Comparison of ENCODE assay signal across 26 mouse cellular contexts in the genomic region with DNA sequence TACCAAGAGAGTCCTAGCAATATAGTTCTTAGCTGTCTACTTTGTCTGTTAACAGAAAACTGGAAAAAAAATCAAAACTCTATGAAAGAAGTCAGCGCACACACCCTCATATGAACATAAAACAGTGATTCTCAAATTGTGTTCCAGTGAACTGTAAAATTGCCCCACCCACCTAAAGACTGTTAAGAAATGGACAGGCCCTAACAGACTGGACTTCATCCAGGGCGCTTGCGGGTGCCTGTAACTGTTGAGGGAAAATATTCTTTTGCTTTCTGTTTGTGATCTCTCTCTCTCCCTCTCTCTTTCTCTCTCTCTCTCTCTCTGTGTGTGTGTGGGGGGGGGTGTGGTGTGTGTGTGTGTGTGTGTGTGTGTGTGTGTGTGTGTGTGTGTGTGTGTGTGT.
DNase-seq lines count a peak whose midpoint lies in the region; ATAC-seq and TF ChIP-seq lines count a peak whose summit lies in the region.
"Had no signal": no experiment of that assay in that cellular context is flagged by ENCODE, and none has a peak within 500 bp of the region (broad histone marks: within the 10 kb centered on the region; RNA-seq: fewer than 3 reads in every experiment).

No protein-coding gene starts in this region.

- TF ChIP-seq CTCF in lung, postnatal 0 days (IDR thresholded peaks at IDR 0.05): no peak
- no peak for TF ChIP-seq CTCF in lung, adult 2 months (IDR thresholded peaks at IDR 0.05; ENCODE audit: insufficient read depth, low read length)

- DNase-seq in gastrocnemius, adult 18-20 months (ENCODE audit: low spot score): peak; percentile 31
- DNase-seq in gastrocnemius, postnatal 14 days: no peak
- DNase-seq in lung, postnatal 0 days (ENCODE audit: low spot score): peak; percentile 11
- no peak for DNase-seq in lung, adult 2 months
- peak; percentile 62 for DNase-seq in adipocyte (ENCODE audit: low spot score)
- no peak for DNase-seq in c-Kit-positive CD71-positive TER-119-positive erythroid progenitor cells, embryonic 14.5 days (ENCODE audit: low spot score)
- DNase-seq in frontal cortex, postnatal 36 days (ENCODE audit: low spot score in 2 of 2): no peak
- DNase-seq: adrenal gland, adult 2 months; adrenal gland, postnatal 10 days; adrenal gland, postnatal 25 days; B cell, adult 2 months; cerebellum, adult 11-12 months; cerebellum, adult 2 months; cerebellum, adult 9-10 months; cerebellum, postnatal 10 days; cerebellum, postnatal 25 days; forebrain, postnatal 0 days had no signal

- no peak for TF ChIP-seq EP300 in lung, postnatal 0 days (IDR thresholded peaks at IDR 0.05)

- intact Hi-C loops in gastrocnemius, postnatal 14 days (cut with DNase I; ENCODE audit: low total_unique reads): no loop called here

- no peak for TF ChIP-seq POLR2A in lung, adult 2 months (IDR thresholded peaks at IDR 0.05; ENCODE audit: borderline replicate concordance, extremely low read depth, low read depth, low read length)

- H3K4me2 ChIP-seq in lung, postnatal 0 days (replicated peaks; ENCODE audit: low read depth, low read length): no peak overlapping the region
- H3K4me2 ChIP-seq: embryonic facial prominence, embryonic 12.5 days; forebrain, embryonic 13.5 days; forebrain, embryonic 15.5 days had no signal

- H3K27ac ChIP-seq in lung, postnatal 0 days (ENCODE audit: low read length): no peak overlapping the region
- H3K27ac ChIP-seq: embryonic facial prominence, embryonic 10.5 days; embryonic facial prominence, embryonic 12.5 days; forebrain, embryonic 13.5 days; forebrain, embryonic 15.5 days had no signal

- no peaks in the 10 kb centered on the region for H3K27me3 ChIP-seq in lung, postnatal 0 days (replicated peaks; ENCODE audit: insufficient read depth, low read length)
- H3K27me3 ChIP-seq: CH12.LX; embryonic facial prominence, embryonic 12.5 days; Patski had no signal

- WGBS in lung, postnatal 0 days: 88% methylated on average over 3 of the region's 3 CpGs
- WGBS in lung, adult 2 months: 82% methylated on average over 3 of the region's 3 CpGs

- no peaks in the 10 kb centered on the region for H3K9me3 ChIP-seq in lung, postnatal 0 days (ENCODE audit: low read length)
- H3K9me3 ChIP-seq: embryonic facial prominence, embryonic 10.5 days; embryonic facial prominence, embryonic 12.5 days; forebrain, embryonic 13.5 days; forebrain, embryonic 15.5 days; G1E had no signal

- no peak overlapping the region for H3K9ac ChIP-seq in lung, postnatal 0 days (replicated peaks; ENCODE audit: low read depth)
- H3K9ac ChIP-seq: embryonic facial prominence, embryonic 12.5 days; forebrain, embryonic 13.5 days; forebrain, embryonic 15.5 days; forebrain, postnatal 0 days had no signal

- no peaks in the 10 kb centered on the region for H3K36me3 ChIP-seq in lung, postnatal 0 days (ENCODE audit: insufficient read depth, low read length)
- H3K36me3 ChIP-seq: embryonic facial prominence, embryonic 10.5 days; embryonic facial prominence, embryonic 12.5 days; forebrain, embryonic 15.5 days had no signal

- H3K4me3 ChIP-seq in lung, postnatal 0 days (ENCODE audit: low read depth, low read length): no peak overlapping the region
- H3K4me3 ChIP-seq in lung, adult 2 months (replicated peaks; ENCODE audit: extremely low read depth, low read depth, low read length): no peak overlapping the region
- H3K4me3 ChIP-seq: embryonic facial prominence, embryonic 10.5 days; embryonic facial prominence, embryonic 12.5 days; forebrain, embryonic 13.5 days; forebrain, embryonic 15.5 days had no signal

- ATAC-seq in lung, postnatal 0 days: no peak
- ATAC-seq: activated CD4-positive, CD25-positive, alpha-beta regulatory T cell, adult 4 months; CD4-positive, CD25-positive, alpha-beta regulatory T cell, adult 4 months; forebrain, embryonic 13.5 days; forebrain, embryonic 15.5 days; forebrain, postnatal 0 days; Patski had no signal

- H3K4me1 ChIP-seq in lung, postnatal 0 days (ENCODE audit: insufficient read depth, low read depth, low read length): no peaks in the 10 kb centered on the region
- H3K4me1 ChIP-seq in lung, adult 2 months (ENCODE audit: control insufficient read depth, insufficient read depth, low read length): no peaks in the 10 kb centered on the region
- H3K4me1 ChIP-seq: embryonic facial prominence, embryonic 10.5 days; embryonic facial prominence, embryonic 12.5 days; forebrain, embryonic 13.5 days; forebrain, embryonic 15.5 days had no signal

Comparison
In these comparisons a context has a peak if more than half of its experiments do, and no peak if none do; other contexts are left out.
1. DNase-seq: peak in gastrocnemius, adult 18-20 months (single experiment), lung, postnatal 0 days (single experiment) and adipocyte (single experiment); none in gastrocnemius, postnatal 14 days (single experiment), lung, adult 2 months (single experiment), c-Kit-positive CD71-positive TER-119-positive erythroid progenitor cells, embryonic 14.5 days (single experiment) and frontal cortex, postnatal 36 days (0 of 2).